In genomic region chr2:166153399-166153793, GRCm38 (mm10) we compare ENCODE assay signal across 8 mouse cellular contexts. TPM values are rescaled to one million over a fixed set of nuclear protein-coding genes. Genes with fewer than 3 reads are reported as not detected.
A peak's percentile ranks its signal among the peaks of the same experiment; 100 is the strongest.
DNase-seq lines count a peak whose midpoint lies in the region; ATAC-seq lines count a peak whose summit lies in the region.

No protein-coding gene starts in this region.

- H3K9ac ChIP-seq in hindbrain, embryonic 11.5 days (ENCODE audit: low read depth, low read length), result no peak overlapping the region; the same call in 1 of the 2 replicates
- no peak overlapping the region for H3K9ac ChIP-seq in midbrain, embryonic 11.5 days (ENCODE audit: low read length)

- H3K4me3 ChIP-seq in embryonic facial prominence, embryonic 10.5 days, result peak overlapping the region; percentile 92
- peak overlapping the region; percentile 70 for H3K4me3 ChIP-seq in hindbrain, embryonic 11.5 days (ENCODE audit: low read depth, low read length)
- H3K4me3 ChIP-seq in midbrain, embryonic 11.5 days (ENCODE audit: low read depth, low read length), result peak overlapping the region; percentile 70

- ATAC-seq in hindbrain, embryonic 11.5 days (ENCODE audit: low FRiP score), result no peak
- peak; percentile 7; the same call in 1 of the 2 replicates for ATAC-seq in midbrain, embryonic 11.5 days (ENCODE audit: low FRiP score)

- 20% methylated on average over 3 of the region's 3 CpGs for WGBS in embryonic facial prominence, embryonic 10.5 days
- WGBS in hindbrain, embryonic 11.5 days, result 28% methylated on average over 3 of the region's 3 CpGs
- 29% methylated on average over 3 of the region's 3 CpGs for WGBS in midbrain, embryonic 11.5 days

- H3K27me3 ChIP-seq in embryonic facial prominence, embryonic 10.5 days (replicated peaks; ENCODE audit: low read depth, poor library complexity, severe bottlenecking), result peaks cover 9% of the 10 kb centered on the region; the same call in 1 of the 2 replicates
- peaks cover 12% of the 10 kb centered on the region for H3K27me3 ChIP-seq in hindbrain, embryonic 11.5 days (ENCODE audit: control insufficient read depth, insufficient read depth, low read length)
- peaks cover 5% of the 10 kb centered on the region for H3K27me3 ChIP-seq in midbrain, embryonic 11.5 days (ENCODE audit: control insufficient read depth, insufficient read depth, low read length)

- peaks cover 94% of the 10 kb centered on the region for H3K4me1 ChIP-seq in embryonic facial prominence, embryonic 10.5 days
- peaks cover 19% of the 10 kb centered on the region for H3K4me1 ChIP-seq in hindbrain, embryonic 11.5 days (replicated peaks; ENCODE audit: control insufficient read depth, insufficient read depth, low read length)
- H3K4me1 ChIP-seq in midbrain, embryonic 11.5 days (ENCODE audit: control insufficient read depth, insufficient read depth, low read length), result peaks cover 32% of the 10 kb centered on the region

- peak; percentile 33 for DNase-seq in kidney, adult 9 months
- DNase-seq in kidney, adult 11 months, result no peak
- no peak for DNase-seq in embryonic facial prominence, embryonic 10.5 days (ENCODE audit: low spot score)
- peak; percentile 48 for DNase-seq in hindbrain, embryonic 11.5 days (ENCODE audit: low spot score)
- no peak for DNase-seq in midbrain, embryonic 11.5 days (ENCODE audit: low spot score, missing footprints)
- DNase-seq in layer of hippocampus, adult 18-20 months (ENCODE audit: low spot score in 2 of 2), result no peak
- DNase-seq in frontal cortex, postnatal 36 days (ENCODE audit: low spot score in 2 of 2), result no peak
- no peak for DNase-seq in spleen, postnatal 10 days (ENCODE audit: low spot score in 2 of 2)

- peaks cover 16% of the 10 kb centered on the region for H3K36me3 ChIP-seq in embryonic facial prominence, embryonic 10.5 days (replicated peaks)
- no peaks in the 10 kb centered on the region for H3K36me3 ChIP-seq in hindbrain, embryonic 11.5 days (ENCODE audit: control insufficient read depth, insufficient read depth, low read length)
- H3K36me3 ChIP-seq in midbrain, embryonic 11.5 days (ENCODE audit: control insufficient read depth, insufficient read depth, low read length), result no peaks in the 10 kb centered on the region

- peak overlapping the region; percentile 92 for H3K4me2 ChIP-seq in hindbrain, embryonic 11.5 days (replicated peaks; ENCODE audit: low read depth, low read length)
- peak overlapping the region; percentile 93 for H3K4me2 ChIP-seq in midbrain, embryonic 11.5 days

- H3K27ac ChIP-seq in embryonic facial prominence, embryonic 10.5 days (replicated peaks), result peak overlapping the region; percentile 99
- H3K27ac ChIP-seq in hindbrain, embryonic 11.5 days (ENCODE audit: low read depth, low read length), result no peak overlapping the region
- H3K27ac ChIP-seq in midbrain, embryonic 11.5 days (ENCODE audit: low read depth, low read length), result no peak overlapping the region

- no peaks in the 10 kb centered on the region for H3K9me3 ChIP-seq in embryonic facial prominence, embryonic 10.5 days
- no peaks in the 10 kb centered on the region for H3K9me3 ChIP-seq in hindbrain, embryonic 11.5 days (ENCODE audit: control insufficient read depth, low read length)
- no peaks in the 10 kb centered on the region for H3K9me3 ChIP-seq in midbrain, embryonic 11.5 days (ENCODE audit: control insufficient read depth, low read length)

RNA-seq across cellular contexts. Expression of gene Sulf2, which starts 2.1 kb away (rescaled TPM):
- 115 and 131 TPM in 2 replicates for polyA plus RNA-seq in embryonic facial prominence, embryonic 10.5 days (2016; fragmentation: Nextera tagmentation; extraction: Ambion mirVana)
- 104 and 115 TPM in 2 replicates for polyA plus RNA-seq in hindbrain, embryonic 11.5 days (2014; fragmentation: Nextera tagmentation; extraction: Ambion mirVana)
- polyA plus RNA-seq in midbrain, embryonic 11.5 days (2014; fragmentation: Nextera tagmentation; extraction: Ambion mirVana), result 84.5 and 87.6 TPM in 2 replicates
- 100 to 1,000 TPM in 1 of 2 experiments, 10 to 100 TPM in 1; 98.6 to 111 TPM for total RNA-seq in layer of hippocampus, adult 18-20 months (2021)

Comparison
In these comparisons a context has a peak if more than half of its experiments do, and no peak if none do; other contexts are left out.
1. DNase-seq: peak in kidney, adult 9 months (single experiment) and hindbrain, embryonic 11.5 days (single experiment); none in kidney, adult 11 months (single experiment), embryonic facial prominence, embryonic 10.5 days (single experiment), midbrain, embryonic 11.5 days (single experiment), layer of hippocampus, adult 18-20 months (0 of 2), frontal cortex, postnatal 36 days (0 of 2) and spleen, postnatal 10 days (0 of 2).
2. Peak in every context shown above with its lines, with median percentiles within 50 percentile points of each other: H3K4me3 ChIP-seq.